10 mouse cellular contexts compared by ENCODE assay signal in genomic region chr19:3610886-3611285, GRCm38 (mm10). TPM values are rescaled to one million over a fixed set of nuclear protein-coding genes. Genes with fewer than 3 reads are reported as not detected.
DNase-seq lines count a peak whose midpoint lies in the region; ATAC-seq lines count a peak whose summit lies in the region.
"Had no signal": no experiment of that assay in that cellular context is flagged by ENCODE, and none has a peak within 500 bp of the region (broad histone marks: within the 10 kb centered on the region; RNA-seq: fewer than 3 reads in every experiment).

No protein-coding gene starts in this region.

- no peaks in the 10 kb centered on the region for H3K9me3 ChIP-seq in kidney, embryonic 15.5 days (replicated peaks)
- H3K9me3 ChIP-seq in forebrain, embryonic 15.5 days: no peaks in the 10 kb centered on the region

- H3K27me3 ChIP-seq in kidney, embryonic 15.5 days: no peaks in the 10 kb centered on the region
- no peaks in the 10 kb centered on the region for H3K27me3 ChIP-seq in forebrain, embryonic 15.5 days

- peaks cover 87% of the 10 kb centered on the region for H3K36me3 ChIP-seq in kidney, embryonic 15.5 days
- peaks cover 4% of the 10 kb centered on the region; the same call in 1 of the 2 replicates for H3K36me3 ChIP-seq in forebrain, embryonic 15.5 days

- peak; percentile 25 for DNase-seq in kidney, adult 11 months
- peak; percentile 33 for DNase-seq in MN1 (ENCODE audit: low spot score)
- DNase-seq in adrenal gland, postnatal 36 days: peak; percentile 79 to 82
- DNase-seq in kidney, postnatal 10 days: peak; percentile 62
- DNase-seq in spleen, postnatal 14 days (ENCODE audit: low spot score in 2 of 2): no peak
- no peak for DNase-seq in left cerebral cortex, adult 18-20 months (ENCODE audit: low spot score in 2 of 2)
- DNase-seq: liver, postnatal 0 days had no signal

- no peaks in the 10 kb centered on the region for H3K4me1 ChIP-seq in kidney, embryonic 15.5 days
- no peaks in the 10 kb centered on the region for H3K4me1 ChIP-seq in forebrain, embryonic 15.5 days

- H3K4me2 ChIP-seq in kidney, embryonic 15.5 days: no peak overlapping the region
- no peak overlapping the region for H3K4me2 ChIP-seq in forebrain, embryonic 15.5 days (replicated peaks)

- 100% methylated on average over 2 of the region's 2 CpGs for WGBS in kidney, embryonic 15.5 days
- WGBS in forebrain, embryonic 15.5 days: 97% methylated on average over 2 of the region's 2 CpGs

- H3K9ac ChIP-seq in kidney, embryonic 15.5 days: no peak overlapping the region
- no peak overlapping the region for H3K9ac ChIP-seq in forebrain, embryonic 15.5 days (replicated peaks)
- H3K9ac ChIP-seq: liver, postnatal 0 days had no signal

- no peak overlapping the region for H3K4me3 ChIP-seq in kidney, embryonic 15.5 days (replicated peaks)
- H3K4me3 ChIP-seq in forebrain, embryonic 15.5 days: no peak overlapping the region
- H3K4me3 ChIP-seq: left cerebral cortex, adult 2 months had no signal

- ATAC-seq in kidney, embryonic 15.5 days (replicated peaks; ENCODE audit: low FRiP score): no peak
- ATAC-seq in forebrain, embryonic 15.5 days (replicated peaks): no peak
- ATAC-seq: liver, postnatal 0 days had no signal

- no peak overlapping the region for H3K27ac ChIP-seq in kidney, embryonic 15.5 days
- no peak overlapping the region for H3K27ac ChIP-seq in forebrain, embryonic 15.5 days (replicated peaks)
- H3K27ac ChIP-seq: left cerebral cortex, adult 2 months had no signal

RNA-seq across cellular contexts. Expression of gene Ppp6r3, which starts 35.3 kb away (rescaled TPM):
- polyA plus RNA-seq in kidney, embryonic 15.5 days (2015; fragmentation: Nextera tagmentation; extraction: Ambion mirVana): 62.1 and 66.9 TPM in 2 replicates
- 10 to 100 TPM; 92.7 to 98.6 TPM for total RNA-seq in adrenal gland, postnatal 36 days (2021)
- total RNA-seq in left cerebral cortex, adult 18-20 months (2021): 10 to 100 TPM; 75.9 to 80.3 TPM
- 62.5 and 69.6 TPM in 2 replicates for polyA plus RNA-seq in forebrain, embryonic 15.5 days (2015; fragmentation: Nextera tagmentation; extraction: Ambion mirVana)

Comparison
In these comparisons a context has a peak if more than half of its experiments do, and no peak if none do; other contexts are left out.
1. DNase-seq: peak in kidney, adult 11 months (single experiment), MN1 (single experiment), adrenal gland, postnatal 36 days (2 of 2) and kidney, postnatal 10 days (single experiment); none in spleen, postnatal 14 days (0 of 2) and left cerebral cortex, adult 18-20 months (0 of 2).